Mouse (Mus musculus): ENCODE measurements at regions not wholly inside any gene's neighbourhood (a gene's known extent, or its start where the extent isn't known, plus 50 kb on each side); places are given as distances from the start of the nearest gene placed in this dataset.
A peak's percentile ranks its signal among the peaks of the same experiment; 100 is the strongest.

- no peak for DNase-seq
Measured at GRCm38 (mm10) chr14:105950924-105951323, 54.3 kb upstream of the Spry2 start.

- no peak for DNase-seq
Measured at GRCm38 (mm10) chr14:105955082-105955481, 58.5 kb upstream of the Spry2 start.

GRCm38 (mm10) chr14:105956796-105957195 is 60.2 kb upstream of the Spry2 start:
- no peak for DNase-seq

- DNase-seq: no peak
Measured at GRCm38 (mm10) chr14:105958005-105958404, 61.4 kb upstream of the Spry2 start.

- DNase-seq: peak; percentile 60 to 75
Measured at GRCm38 (mm10) chr14:105979544-105980323, 83.1 kb upstream of the Spry2 start.

GRCm38 (mm10) chr14:105980324-105980680 is 83.7 kb upstream of the Spry2 start:
- DNase-seq: no peak

GRCm38 (mm10) chr14:105987341-105987882 is 90.8 kb upstream of the Spry2 start:
- DNase-seq: no peak

- DNase-seq: no peak
Measured at GRCm38 (mm10) chr14:105988738-105989137, 92.1 kb upstream of the Spry2 start.

GRCm38 (mm10) chr14:105993124-105993523 is 96.5 kb upstream of the Spry2 start:
- DNase-seq: no peak

- DNase-seq: no peak
Measured at GRCm38 (mm10) chr14:105999801-106000200, 103.2 kb upstream of the Spry2 start.

GRCm38 (mm10) chr14:106007769-106008168 is 98.2 kb upstream of the Trim52 start:
- no peak for DNase-seq

GRCm38 (mm10) chr14:106008951-106009350 is 97.0 kb upstream of the Trim52 start:
- no peak for DNase-seq

GRCm38 (mm10) chr14:106010961-106011360 is 95.0 kb upstream of the Trim52 start:
- DNase-seq: peak; percentile 13 to 19

GRCm38 (mm10) chr14:106011991-106012427 is 94.0 kb upstream of the Trim52 start:
- peak in 1 of 2 experiments; percentile 31 for DNase-seq

GRCm38 (mm10) chr14:106022806-106023205 is 83.2 kb upstream of the Trim52 start:
- DNase-seq: no peak

GRCm38 (mm10) chr14:106026815-106027214 is 79.2 kb upstream of the Trim52 start:
- DNase-seq: no peak

GRCm38 (mm10) chr14:106027686-106028085 is 78.3 kb upstream of the Trim52 start:
- DNase-seq: no peak

- no peak for DNase-seq
Measured at GRCm38 (mm10) chr14:106031094-106031493, 74.9 kb upstream of the Trim52 start.

GRCm38 (mm10) chr14:106033793-106034192 is 72.2 kb upstream of the Trim52 start:
- DNase-seq: no peak

- no peak for DNase-seq
Measured at GRCm38 (mm10) chr14:106034933-106035665, 70.9 kb upstream of the Trim52 start.

GRCm38 (mm10) chr14:106044274-106044673 is 61.7 kb upstream of the Trim52 start:
- DNase-seq: no peak

GRCm38 (mm10) chr14:106050231-106050630 is 55.8 kb upstream of the Trim52 start:
- no peak for DNase-seq

- DNase-seq: no peak
Measured at GRCm38 (mm10) chr14:106052585-106053551, 53.1 kb upstream of the Trim52 start.

All from kidney, postnatal 4 days (tissue).